ENCODE assay signal across 12 mouse cellular contexts in the genomic region with DNA sequence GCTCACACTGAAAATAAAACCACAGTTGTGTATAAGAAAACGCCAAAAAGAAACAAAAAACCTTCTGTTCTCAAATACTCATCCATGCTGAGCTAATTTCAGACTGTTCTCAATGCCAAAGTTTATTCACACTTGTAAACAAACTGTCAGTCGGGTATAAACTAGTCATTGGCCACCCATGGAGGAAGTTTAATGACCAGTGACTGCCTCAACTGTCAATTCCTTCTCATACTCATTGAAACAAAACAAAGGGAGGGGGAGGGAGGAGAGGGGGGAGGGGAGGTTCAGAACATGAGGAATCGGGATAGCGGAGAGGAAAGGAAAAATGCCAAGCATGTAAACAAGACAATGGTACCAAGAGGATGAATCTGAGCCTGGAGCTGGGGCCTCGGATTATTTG. TPM values are rescaled to one million over a fixed set of nuclear protein-coding genes. Genes with fewer than 3 reads are reported as not detected.
A peak's percentile ranks its signal among the peaks of the same experiment; 100 is the strongest.
DNase-seq lines count a peak whose midpoint lies in the region; ATAC-seq lines count a peak whose summit lies in the region.
"Had no signal": no experiment of that assay in that cellular context is flagged by ENCODE, and none has a peak within 500 bp of the region (broad histone marks: within the 10 kb centered on the region; RNA-seq: fewer than 3 reads in every experiment).

No protein-coding gene starts in this region.

- no peak overlapping the region for H3K4me2 ChIP-seq in forebrain, embryonic 15.5 days (replicated peaks)
- H3K4me2 ChIP-seq in kidney, embryonic 16.5 days (replicated peaks; ENCODE audit: low read depth, low read length), result no peak overlapping the region

- DNase-seq in layer of hippocampus, adult 11-12 months (ENCODE audit: low spot score), result peak; percentile 7
- DNase-seq in layer of hippocampus, postnatal 14 days (ENCODE audit: low spot score in 2 of 2), result no peak
- peak; percentile 80 for DNase-seq in R1 (ENCODE audit: low read depth, low spot score)
- DNase-seq in lung, postnatal 14 days, result peak; percentile 17
- no peak for DNase-seq in right cerebral cortex, adult 18-20 months
- DNase-seq: kidney, adult 2 months; layer of hippocampus, postnatal 36 days had no signal

- ATAC-seq in forebrain, embryonic 15.5 days (replicated peaks), result peak; percentile 47; the same call in 1 of the 2 replicates
- no peak for ATAC-seq in kidney, embryonic 16.5 days (ENCODE audit: low FRiP score, low TSS enrichment)

- H3K9me3 ChIP-seq in forebrain, embryonic 15.5 days, result no peaks in the 10 kb centered on the region
- no peaks in the 10 kb centered on the region for H3K9me3 ChIP-seq in kidney, embryonic 16.5 days (ENCODE audit: low read length)
- H3K9me3 ChIP-seq: heart, embryonic 10.5 days had no signal

- H3K4me3 ChIP-seq in forebrain, embryonic 15.5 days, result no peak overlapping the region
- H3K4me3 ChIP-seq in kidney, embryonic 16.5 days (ENCODE audit: low read length), result no peak overlapping the region
- H3K4me3 ChIP-seq: heart, embryonic 10.5 days had no signal

- 18% methylated on average over 5 of the region's 5 CpGs for WGBS in forebrain, embryonic 15.5 days
- 65% methylated on average over 5 of the region's 5 CpGs for WGBS in kidney, embryonic 16.5 days

- H3K4me1 ChIP-seq in forebrain, embryonic 15.5 days, result peaks cover 8% of the 10 kb centered on the region; the same call in 1 of the 2 replicates
- no peaks in the 10 kb centered on the region for H3K4me1 ChIP-seq in kidney, embryonic 16.5 days (ENCODE audit: insufficient read depth, low read length)

- no peak overlapping the region for H3K9ac ChIP-seq in forebrain, embryonic 15.5 days (replicated peaks)
- no peak overlapping the region for H3K9ac ChIP-seq in kidney, embryonic 16.5 days (replicated peaks; ENCODE audit: low read length)
- H3K9ac ChIP-seq: liver, embryonic 14.5 days had no signal

- peaks cover 33% of the 10 kb centered on the region for H3K36me3 ChIP-seq in forebrain, embryonic 15.5 days
- peaks cover 34% of the 10 kb centered on the region for H3K36me3 ChIP-seq in kidney, embryonic 16.5 days (ENCODE audit: insufficient read depth, low read length)

- no peaks in the 10 kb centered on the region for H3K27me3 ChIP-seq in forebrain, embryonic 15.5 days
- H3K27me3 ChIP-seq in kidney, embryonic 16.5 days (ENCODE audit: insufficient read depth, low read length), result no peaks in the 10 kb centered on the region
- H3K27me3 ChIP-seq: CH12.LX had no signal

- H3K27ac ChIP-seq in forebrain, embryonic 15.5 days (replicated peaks), result no peak overlapping the region
- H3K27ac ChIP-seq in kidney, embryonic 16.5 days (ENCODE audit: low read length), result no peak overlapping the region
- H3K27ac ChIP-seq: heart, embryonic 10.5 days; liver, embryonic 14.5 days had no signal

RNA-seq across cellular contexts. Expression of a gene that starts 41.9 kb away (rescaled TPM):
- 10 to 100 TPM; 83.8 to 87.4 TPM for total RNA-seq in layer of hippocampus, postnatal 14 days (2021)
- 42.8 and 45.5 TPM in 2 replicates for polyA plus RNA-seq in forebrain, embryonic 15.5 days (2015; fragmentation: Nextera tagmentation; extraction: Ambion mirVana)
- 21.0 and 21.6 TPM in 2 replicates for polyA plus RNA-seq in kidney, embryonic 16.5 days (2015; fragmentation: Nextera tagmentation; extraction: Ambion mirVana)

RNA-seq across cellular contexts. Expression of a gene that starts 55.5 kb away (rescaled TPM):
- total RNA-seq in layer of hippocampus, postnatal 14 days (2021), result 10 to 100 TPM; 54.8 to 61.4 TPM
- 88.5 and 91.7 TPM in 2 replicates for polyA plus RNA-seq in forebrain, embryonic 15.5 days (2015; fragmentation: Nextera tagmentation; extraction: Ambion mirVana)
- 59.7 and 62.6 TPM in 2 replicates for polyA plus RNA-seq in kidney, embryonic 16.5 days (2015; fragmentation: Nextera tagmentation; extraction: Ambion mirVana)

Comparison
In these comparisons a context has a peak if more than half of its experiments do, and no peak if none do; other contexts are left out.
1. DNase-seq: peak in layer of hippocampus, adult 11-12 months (single experiment), R1 (single experiment) and lung, postnatal 14 days (single experiment); none in layer of hippocampus, postnatal 14 days (0 of 2) and right cerebral cortex, adult 18-20 months (single experiment).